Mouse (Mus musculus) brain, adult 10 weeks (tissue): ENCODE data around the gene Ifna14. TPM values are rescaled to one million over a fixed set of nuclear protein-coding genes. Genes with fewer than 3 reads are reported as not detected.

Source experiments
- polyA plus RNA-seq: library from polyadenylated mRNA; stranded (reverse); fragments of 350-450 nt; fragmentation: Illumina TruSeq; extraction: RNeasy Lipid Tissue Mini Kit (QIAGEN cat#74804); gene quantifications from one replicate; pipeline ENCODE4 v1.2.3, GENCODE M21; 2015; ENCODE audit warnings: low read depth, low replicate concordance

Ifna14 gene
- polyA plus RNA-seq: not detected

DNA sequence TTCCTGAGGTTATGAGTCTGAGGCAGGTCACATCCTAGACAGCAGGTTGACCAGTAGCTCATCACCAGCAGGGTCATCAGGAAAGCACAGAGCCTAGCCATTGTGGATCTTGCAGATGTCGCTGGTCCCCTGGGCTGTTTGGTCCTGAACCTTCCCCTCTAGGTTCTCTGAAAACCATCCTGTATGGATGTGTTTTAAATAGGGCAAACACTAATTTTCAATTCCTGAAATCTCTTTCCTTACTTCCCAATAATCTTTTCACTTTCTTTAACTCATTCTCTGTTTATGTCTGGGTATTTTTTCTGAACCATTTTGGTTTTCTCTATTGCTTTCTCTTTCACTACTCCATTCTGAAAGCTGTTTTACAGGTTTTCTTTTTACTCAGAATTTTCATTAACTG, at the start of gene Ifna14:
TSS of gene Ifna14 (minus strand) at position 101 of the 400 bp plus-strand sequence.

DNA sequence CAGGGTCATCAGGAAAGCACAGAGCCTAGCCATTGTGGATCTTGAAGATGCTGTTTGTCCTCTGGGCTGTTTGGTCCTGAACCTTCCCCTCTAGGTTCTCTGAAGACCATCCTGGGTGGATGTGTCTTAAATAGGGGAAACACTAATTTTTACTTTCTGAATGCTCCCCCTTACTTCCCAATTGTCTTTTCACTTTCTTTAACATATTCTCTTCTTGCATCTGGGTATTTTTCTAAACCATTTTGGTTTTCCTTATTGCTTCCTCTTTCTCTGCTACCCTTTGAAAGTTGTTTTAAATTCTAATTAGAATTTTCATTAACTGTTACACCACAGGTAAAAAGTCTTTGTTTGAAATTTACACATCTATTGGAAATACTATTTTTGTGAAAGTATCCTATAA, 31.7 kb upstream of the Ifna14 start, which contains the start of gene Ifna12:
TSS of gene Ifna12 (minus strand) at position 101 of the 400 bp plus-strand sequence.

DNA sequence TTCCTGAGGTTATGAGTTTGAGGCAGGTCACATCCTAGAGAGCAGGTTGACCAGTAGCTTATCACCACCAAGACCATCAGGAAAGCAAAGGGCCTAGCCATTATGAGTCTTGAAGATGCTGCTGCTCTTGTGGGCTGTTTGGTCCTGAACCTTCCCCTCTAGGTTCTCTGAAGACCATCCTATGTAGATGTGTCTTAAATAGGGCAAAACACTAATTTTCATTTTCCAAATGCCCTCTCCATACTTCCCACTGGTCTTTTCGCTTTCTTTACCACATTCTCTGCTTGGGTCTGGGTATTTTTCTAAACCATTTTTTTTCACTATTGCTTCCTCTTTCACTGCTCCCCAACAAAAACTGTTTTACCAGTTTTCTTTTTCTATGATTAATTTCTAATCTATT, 20.7 kb upstream of the Ifna14 start, which contains the start of gene Ifna9:
TSS of gene Ifna9 (minus strand) at position 101 of the 400 bp plus-strand sequence.

DNA sequence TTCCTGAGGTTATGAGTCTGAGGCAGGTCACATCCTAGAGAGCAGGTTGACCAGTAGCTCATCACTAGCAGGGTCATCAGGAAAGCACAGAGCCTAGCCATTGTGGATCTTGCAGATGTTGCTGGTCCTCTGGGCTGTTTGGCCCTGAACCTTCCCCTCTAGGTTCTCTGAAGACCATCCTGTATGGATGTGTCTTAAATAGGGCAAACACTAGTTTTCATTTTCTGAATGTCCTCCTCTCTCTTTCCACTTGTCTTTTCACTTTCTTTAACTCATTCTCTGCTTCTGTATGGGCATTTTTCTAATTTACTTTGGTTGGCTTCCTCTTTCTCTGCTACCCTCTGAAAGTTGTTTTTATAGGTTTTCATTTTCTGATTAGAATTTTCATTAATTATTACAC, 13.5 kb downstream of the Ifna14 start, which contains the start of gene Ifna15:
TSS of gene Ifna15 (minus strand) at position 101 of the 400 bp plus-strand sequence.

DNA sequence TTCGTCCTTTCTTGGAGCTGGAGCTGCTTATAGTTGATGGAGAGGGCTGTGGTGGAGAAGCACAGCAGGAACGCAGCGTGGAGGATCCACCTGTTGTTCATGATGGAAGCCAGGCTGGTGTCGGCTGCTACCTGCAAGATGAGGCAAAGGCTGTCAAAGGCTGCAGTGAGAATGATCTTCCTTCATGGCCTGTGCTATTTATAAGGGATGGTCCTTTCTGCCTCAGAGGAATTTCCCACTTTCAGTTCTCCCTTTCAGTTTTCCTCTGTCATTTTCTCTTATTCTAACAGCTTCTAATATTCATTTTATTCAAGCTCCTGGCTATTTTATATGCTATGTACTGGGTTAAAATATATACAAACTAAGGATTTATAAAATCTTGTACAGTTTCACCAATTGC, 48.9 kb downstream of the Ifna14 start, which contains the start of gene Ifnb1:
TSS of gene Ifnb1 (minus strand) at position 101 of the 400 bp plus-strand sequence.

Other genes starting within 250 kb of the Ifna14 start
- 1.7 TPM for gene Hacd4, start 132.9 kb downstream of the Ifna14 start, polyA plus RNA-seq
- not detected for gene Ifnb1, start 49.0 kb downstream of the Ifna14 start, polyA plus RNA-seq
- not detected for gene Ifna15, start 13.6 kb downstream of the Ifna14 start, polyA plus RNA-seq
- not detected for gene Ifna9, start 20.6 kb upstream of the Ifna14 start, polyA plus RNA-seq
- not detected for gene Ifna12, start 31.6 kb upstream of the Ifna14 start, polyA plus RNA-seq
- gene C87499, start 62.6 kb upstream of the Ifna14 start, polyA plus RNA-seq: not detected
- gene Ifna13, start 72.7 kb upstream of the Ifna14 start, polyA plus RNA-seq: not detected
- gene Ifna16, start 105.1 kb upstream of the Ifna14 start, polyA plus RNA-seq: not detected
- gene Ifna2, start 112.1 kb upstream of the Ifna14 start, polyA plus RNA-seq: not detected
- gene Ifnab, start 119.6 kb upstream of the Ifna14 start, polyA plus RNA-seq: not detected
- gene Gm26566, start 150.0 kb upstream of the Ifna14 start, polyA plus RNA-seq: not detected
- gene Klhl9, start 150.7 kb upstream of the Ifna14 start, polyA plus RNA-seq: 77.2 TPM
- gene Gm13271, start 183.1 kb upstream of the Ifna14 start, polyA plus RNA-seq: not detected
- not detected for gene Gm13283, start 188.3 kb upstream of the Ifna14 start, polyA plus RNA-seq
- gene Gm13290, start 202.0 kb upstream of the Ifna14 start, polyA plus RNA-seq: not detected
- not detected for gene Gm13289, start 205.1 kb upstream of the Ifna14 start, polyA plus RNA-seq
- not detected for gene Gm13272, start 208.1 kb upstream of the Ifna14 start, polyA plus RNA-seq
- gene Ifnz, start 210.3 kb upstream of the Ifna14 start, polyA plus RNA-seq: not detected
- gene Gm13276, start 213.9 kb upstream of the Ifna14 start, polyA plus RNA-seq: not detected
- not detected for gene Gm13277, start 216.8 kb upstream of the Ifna14 start, polyA plus RNA-seq
- gene Gm13278, start 219.8 kb upstream of the Ifna14 start, polyA plus RNA-seq: not detected
- not detected for gene Gm13275, start 222.7 kb upstream of the Ifna14 start, polyA plus RNA-seq
- not detected for gene Gm13279, start 225.6 kb upstream of the Ifna14 start, polyA plus RNA-seq
- not detected for gene Gm13285, start 227.9 kb upstream of the Ifna14 start, polyA plus RNA-seq
- gene Gm13287, start 231.5 kb upstream of the Ifna14 start, polyA plus RNA-seq: not detected
- gene Gm13288, start 233.7 kb upstream of the Ifna14 start, polyA plus RNA-seq: not detected
- not detected for gene Ifna7, start 244.4 kb upstream of the Ifna14 start, polyA plus RNA-seq
- gene Ifna11, start 248.2 kb upstream of the Ifna14 start, polyA plus RNA-seq: not detected